Mouse (Mus musculus) mouse embryonic stem cell (cell line): ENCODE measurements around the gene Aldh3a2.

ENCODE experiments used
- in situ Hi-C, 2 experiments: fragments of 300-500 bp; cut with MboI; formaldehyde crosslinking; loops; 1 replicate in 1 of 2; 3 replicates in 1 of 2; pipeline ENCODE4 v1.14.3; 2019 to 2020; ENCODE audit warnings: low sequenced_read_pairs in 2 of 2, low pct_unique_long_range_greater_than_20kb in 1 of 2, mixed read lengths in 1 of 2; ENCODE audit not compliant: unreplicated experiment in 1 of 2

Aldh3a2 gene

GRCm38 (mm10) chr11:61224907-61225306 lies 42.4 kb downstream of the Aldh3a2 start:
- in situ Hi-C loops, result no loop called here

GRCm38 (mm10) chr11:61224234-61224744 lies 43.0 kb downstream of the Aldh3a2 start:
- in situ Hi-C loops, result no loop called here

- in situ Hi-C loops, result no loop called here
Measured at GRCm38 (mm10) chr11:61222971-61223745, 44.1 kb downstream of the Aldh3a2 start.

DNA sequence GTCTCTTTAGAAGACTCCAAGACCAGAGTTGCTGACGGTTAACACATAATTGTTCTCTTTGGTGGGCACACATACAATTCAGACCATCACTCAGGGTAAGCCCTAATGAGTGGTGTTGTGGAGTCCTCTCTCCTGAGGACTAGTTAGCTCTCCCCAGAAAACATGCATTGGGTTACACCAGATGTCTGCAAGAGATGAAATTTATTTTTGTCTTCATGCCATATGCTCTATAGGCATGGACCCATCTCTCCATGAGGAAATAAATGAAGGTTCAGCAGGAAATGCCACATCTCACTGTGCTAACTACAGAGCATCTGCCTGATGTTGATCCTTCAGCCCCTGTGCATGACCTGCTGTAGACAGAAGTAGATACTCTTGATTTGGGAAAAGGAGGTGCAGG lies 45.3 kb downstream of the Aldh3a2 start:
- in situ Hi-C loops, result no loop called here

- in situ Hi-C loops, result no loop called here
Measured at GRCm38 (mm10) chr11:61220156-61220881, 46.9 kb downstream of the Aldh3a2 start.

DNA sequence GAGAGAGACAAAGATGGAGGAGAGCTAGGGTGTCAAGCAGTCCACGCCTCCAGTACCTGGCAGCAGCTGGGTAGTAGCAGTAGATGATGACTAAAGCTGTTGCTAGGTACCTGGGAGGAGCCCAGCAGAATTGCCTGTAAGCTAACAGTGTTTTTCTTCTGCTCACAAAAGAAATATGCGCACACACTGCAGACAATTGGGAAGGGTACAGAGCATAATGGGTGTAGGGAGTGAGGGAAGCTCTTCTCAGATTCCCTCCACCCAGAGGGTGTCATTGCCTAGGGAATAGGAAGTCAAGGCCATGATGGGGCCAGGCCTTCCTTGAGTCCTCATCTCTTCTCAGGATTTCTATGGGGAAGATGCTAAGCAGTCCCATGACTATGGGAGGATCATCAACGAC lies 51.3 kb downstream of the Aldh3a2 start:
- in situ Hi-C loops, result no loop called here

GRCm38 (mm10) chr11:61212102-61212501 lies 55.2 kb downstream of the Aldh3a2 start:
- in situ Hi-C loops, result no loop called here

- in situ Hi-C loops, result no loop called here
Measured at GRCm38 (mm10) chr11:61208316-61208715, 58.9 kb downstream of the Aldh3a2 start.

DNA sequence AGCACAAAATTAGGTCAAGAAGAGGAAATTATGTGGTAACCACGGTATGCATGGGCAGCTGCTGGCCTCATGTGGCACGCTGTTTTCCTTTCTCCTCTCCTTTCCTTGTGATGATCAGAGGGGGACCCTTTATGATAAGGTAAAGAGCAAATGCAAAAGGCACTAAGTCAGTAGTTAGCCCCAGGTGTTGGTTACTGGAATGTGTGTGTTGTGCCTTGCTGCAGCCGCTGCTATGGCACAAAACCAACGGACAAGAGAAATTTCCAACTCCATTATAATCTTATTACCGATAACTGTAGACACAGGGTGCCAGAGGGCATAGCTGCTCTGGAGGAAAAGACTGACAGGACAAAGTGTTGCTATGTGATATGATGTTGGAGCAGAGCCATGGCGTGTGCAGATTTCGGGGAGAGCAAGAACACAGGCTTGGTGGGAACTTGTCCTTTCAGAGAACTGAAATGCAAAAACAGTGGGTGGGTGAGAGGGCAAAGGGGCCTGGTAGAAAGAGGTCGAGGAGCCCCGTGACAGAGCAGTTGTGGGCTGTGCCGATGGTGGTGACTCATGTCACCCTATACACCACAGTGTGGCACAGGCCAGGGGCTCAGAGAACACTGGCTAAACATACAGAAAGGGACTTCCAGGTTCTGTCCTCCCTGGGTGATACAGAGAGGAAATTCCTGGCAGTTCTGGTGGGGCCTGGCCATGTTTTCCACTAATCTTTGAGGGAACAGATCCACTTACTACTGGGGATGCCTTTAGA lies 59.6 kb downstream of the Aldh3a2 start, which contains the start of gene Aldh3a1:
Gene Aldh3a1 (plus strand): TSS at position 51 of the 760 bp plus-strand sequence.
- in situ Hi-C loops, result no loop called here

DNA sequence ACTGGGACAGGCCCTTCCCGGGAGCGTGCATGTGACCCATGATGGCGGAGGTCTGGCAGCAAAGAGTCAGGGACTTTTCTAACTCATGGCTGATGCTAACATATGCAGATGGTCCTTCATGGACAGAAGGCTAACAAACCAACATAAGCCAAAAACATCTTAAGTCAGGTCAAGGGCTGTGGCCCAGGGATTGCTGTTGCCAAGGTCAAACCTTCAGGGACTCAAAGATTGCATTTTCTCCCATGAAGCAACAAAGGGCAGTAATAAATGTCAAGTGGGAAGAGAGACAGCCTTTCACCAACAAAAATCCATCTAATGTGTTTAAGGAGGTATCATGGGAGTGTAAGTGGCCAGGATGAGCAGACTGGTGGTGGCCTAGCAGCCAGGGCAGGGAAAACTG lies 61.1 kb downstream of the Aldh3a2 start:
- in situ Hi-C loops, result no loop called here

DNA sequence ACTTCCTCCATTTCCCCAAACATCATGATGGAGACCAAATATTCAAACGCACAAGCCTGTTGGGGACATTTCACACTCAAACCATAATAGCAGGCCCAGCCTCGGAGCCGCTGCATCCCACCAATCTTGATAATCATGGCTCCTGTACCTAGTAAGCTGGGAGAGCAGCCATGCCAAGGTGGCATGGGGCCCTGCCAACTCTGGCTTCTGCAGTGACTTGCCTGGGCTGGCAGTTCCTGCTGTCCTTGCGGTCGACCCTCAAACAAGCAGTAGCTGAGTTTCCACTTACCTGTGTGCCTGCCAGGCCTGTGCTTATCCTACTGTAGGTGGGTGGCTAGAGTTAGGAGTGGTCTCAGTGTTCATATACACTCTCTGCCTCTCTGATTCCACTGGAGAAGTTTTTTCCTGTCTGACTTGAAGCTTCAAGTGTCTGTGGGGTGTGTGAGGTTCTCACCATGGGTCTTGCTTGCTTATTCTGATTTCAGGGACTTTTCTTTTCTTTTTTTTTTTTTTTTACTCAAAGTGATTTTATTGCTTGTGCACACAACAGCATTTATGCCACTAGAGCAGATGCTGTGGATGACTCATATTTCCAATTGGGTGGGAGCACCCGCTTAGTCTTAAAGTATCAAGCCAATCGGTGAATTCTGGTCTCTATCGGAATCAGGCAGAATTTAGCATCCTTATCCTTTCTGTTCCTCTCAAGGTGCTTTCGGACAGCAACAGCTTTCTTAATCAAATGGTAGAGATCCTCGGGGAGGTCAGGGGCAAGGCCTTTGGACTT lies 61.9 kb downstream of the Aldh3a2 start:
- in situ Hi-C loops, result no loop called here

GRCm38 (mm10) chr11:61202810-61203209 lies 64.5 kb downstream of the Aldh3a2 start:
- in situ Hi-C loops, result no loop called here

GRCm38 (mm10) chr11:61202186-61202585 lies 65.1 kb downstream of the Aldh3a2 start:
- in situ Hi-C loops, result no loop called here

DNA sequence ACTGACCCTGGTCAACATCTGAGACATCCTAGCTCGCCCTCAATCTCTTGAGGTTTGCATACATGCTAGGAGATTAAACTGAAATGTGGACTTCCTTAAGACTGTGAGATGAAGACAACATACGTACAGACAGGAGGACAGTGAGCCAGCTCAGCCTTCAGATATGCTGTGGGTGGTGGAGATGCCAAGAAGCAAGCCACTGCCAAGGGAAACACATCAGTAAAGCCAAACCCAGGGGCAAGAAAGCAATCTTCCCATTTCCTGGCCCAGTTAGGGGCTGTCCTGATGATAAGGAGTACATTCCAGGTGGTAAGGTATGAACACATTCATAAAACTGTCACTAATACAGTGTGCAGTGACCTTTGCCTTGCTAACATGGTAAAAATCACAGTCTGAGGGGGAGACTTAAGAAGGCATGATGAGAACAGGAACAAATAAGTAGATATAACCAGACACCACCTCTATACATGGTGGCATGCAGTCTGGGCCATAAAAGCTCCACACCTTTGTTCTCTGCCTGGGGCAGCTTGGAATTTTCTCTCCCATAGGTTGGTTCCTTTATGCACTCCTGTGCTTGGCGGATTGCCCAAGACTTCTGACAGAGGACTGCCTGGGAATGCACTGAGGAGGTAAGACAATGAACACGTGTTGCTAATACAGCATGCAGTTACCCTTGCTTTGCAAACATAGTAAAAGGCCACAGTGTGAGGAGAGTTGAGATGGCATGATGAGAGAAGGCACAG lies 67.5 kb downstream of the Aldh3a2 start:
- in situ Hi-C loops, result no loop called here

- in situ Hi-C loops, result no loop called here
Measured at GRCm38 (mm10) chr11:61197935-61198334, 69.3 kb downstream of the Aldh3a2 start.

DNA sequence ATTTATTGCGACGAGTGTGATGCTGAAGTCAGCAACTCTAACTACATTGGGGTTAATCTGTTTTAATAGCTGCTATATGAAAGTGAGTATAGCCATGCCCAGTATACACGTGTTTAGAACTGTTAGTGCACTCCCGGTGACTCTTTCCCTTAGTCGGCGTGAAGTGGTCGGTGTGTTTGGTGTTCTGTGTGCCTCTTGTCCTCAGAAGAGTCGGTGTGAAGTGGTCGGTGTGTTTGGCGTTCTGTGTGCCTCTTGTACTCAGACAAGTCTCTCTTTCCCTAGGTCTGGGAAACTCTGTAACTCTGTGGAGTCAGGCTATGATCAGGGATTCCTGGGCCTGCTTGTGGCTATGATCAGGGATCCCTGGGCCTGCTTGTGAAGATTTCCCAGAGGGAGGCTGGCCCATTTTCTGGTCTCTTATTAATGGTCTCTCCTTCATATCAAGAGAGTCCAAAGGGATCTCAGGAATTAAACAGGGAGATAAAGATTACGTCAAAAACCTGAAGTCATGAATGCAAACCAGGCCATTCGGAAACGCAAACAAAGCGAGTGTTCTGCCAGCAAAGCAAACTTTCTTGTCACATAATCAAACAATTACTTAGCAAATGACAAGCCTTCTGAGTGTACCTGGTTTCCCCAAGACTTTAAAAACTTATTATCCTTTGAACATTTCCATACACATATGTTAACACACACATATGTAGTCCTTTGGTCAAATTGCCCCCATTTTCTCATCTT lies 70.5 kb downstream of the Aldh3a2 start:
- in situ Hi-C loops, result no loop called here

- in situ Hi-C loops, result loop anchor here in 1 of 2 experiments (5.0 kb wide), 1 partner anchor 219 kb away; no protein-coding TSS in a partner anchor
Measured at GRCm38 (mm10) chr11:61193392-61193791, 73.9 kb downstream of the Aldh3a2 start.
